Mouse (Mus musculus): ENCODE measurements around the gene Slc4a7. TPM values are rescaled to one million over a fixed set of nuclear protein-coding genes. Genes with fewer than 3 reads are reported as not detected.

The Slc4a7 gene
- 1 to 10 TPM; 9.2 to 9.4 TPM for total RNA-seq (2021)
- long read RNA-seq, experiment 1, result 0 reads
- long read RNA-seq, experiment 2, partial matches to known transcripts, result 0 of 2 reads
- long read RNA-seq, experiment 2, other reads (novel, unspliced or antisense), result 2 of 2 reads

- intact Hi-C loops (cut with DNase I), result no loop called here
- no peak for DNase-seq
Observed at GRCm38 (mm10) chr14:14701710-14702329, at the start of gene Slc4a7. Gene Slc4a7 (plus strand): TSS chr14:14702279.

DNA sequence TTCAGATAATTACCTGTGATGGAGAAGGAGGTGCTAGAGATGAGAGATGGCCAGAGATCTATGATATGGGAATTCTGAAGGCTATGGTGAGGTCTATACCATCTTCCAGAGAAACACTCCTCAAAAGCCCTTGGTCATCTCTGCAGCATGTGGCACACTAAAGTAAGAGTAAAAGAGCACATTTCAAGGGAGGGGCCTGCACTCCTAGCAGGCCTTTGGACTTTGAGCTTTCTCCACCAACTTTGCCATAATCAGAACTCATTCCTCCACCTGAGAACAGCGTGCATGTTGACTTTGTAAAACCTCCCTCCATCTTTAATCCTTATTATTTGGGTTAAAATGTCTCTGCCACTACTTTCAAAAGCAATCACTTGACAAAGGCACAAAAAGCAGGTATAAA lies 31.5 kb upstream of the Slc4a7 start:
- intact Hi-C loops (cut with DNase I), result no loop called here

DNA sequence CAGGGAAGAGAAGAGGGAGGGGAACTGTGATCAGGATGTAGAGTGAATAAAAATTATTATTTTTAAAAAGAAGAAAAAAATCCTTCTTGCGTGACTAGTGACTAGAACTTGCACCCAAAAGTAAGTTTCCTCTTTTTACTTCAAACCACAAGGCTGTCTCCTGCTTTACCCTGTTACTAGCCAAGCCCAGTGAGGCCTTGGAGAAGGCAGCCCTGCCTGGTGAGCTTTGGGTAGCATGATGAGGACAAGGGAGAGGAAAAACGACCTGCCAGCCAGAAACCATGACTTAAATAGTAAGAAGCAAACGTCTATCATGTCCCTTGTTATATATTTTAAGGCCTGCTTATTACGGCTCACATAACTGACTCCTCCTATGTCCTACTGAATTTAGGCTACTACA lies 20.5 kb upstream of the Slc4a7 start:
- intact Hi-C loops (cut with DNase I), result no loop called here
- DNase-seq, result no peak

More for the DNA sequence above, 31.5 kb upstream of the Slc4a7 start:
- no peak for DNase-seq

GRCm38 (mm10) chr14:14684771-14685170 lies 17.3 kb upstream of the Slc4a7 start:
- DNase-seq, result no peak
- intact Hi-C loops (cut with DNase I), result no loop called here

- DNase-seq, result no peak
- intact Hi-C loops (cut with DNase I), result no loop called here
Observed at GRCm38 (mm10) chr14:14686101-14686551, 16.0 kb upstream of the Slc4a7 start.

- intact Hi-C loops (cut with DNase I), result no loop called here
- DNase-seq, result no peak
Observed at GRCm38 (mm10) chr14:14687258-14687890, 14.7 kb upstream of the Slc4a7 start.

- intact Hi-C loops (cut with DNase I), result no loop called here
- DNase-seq, result peak; percentile 79 to 89
Observed at GRCm38 (mm10) chr14:14702399-14703345, 593 bp downstream of the Slc4a7 start.

- peak in 1 of 2 experiments; percentile 22 for DNase-seq
- intact Hi-C loops (cut with DNase I), result no loop called here
Observed at GRCm38 (mm10) chr14:14703346-14703871, 1.3 kb downstream of the Slc4a7 start.

GRCm38 (mm10) chr14:14704651-14705050 lies 2.6 kb downstream of the Slc4a7 start:
- intact Hi-C loops (cut with DNase I), result no loop called here
- no peak for DNase-seq

DNA sequence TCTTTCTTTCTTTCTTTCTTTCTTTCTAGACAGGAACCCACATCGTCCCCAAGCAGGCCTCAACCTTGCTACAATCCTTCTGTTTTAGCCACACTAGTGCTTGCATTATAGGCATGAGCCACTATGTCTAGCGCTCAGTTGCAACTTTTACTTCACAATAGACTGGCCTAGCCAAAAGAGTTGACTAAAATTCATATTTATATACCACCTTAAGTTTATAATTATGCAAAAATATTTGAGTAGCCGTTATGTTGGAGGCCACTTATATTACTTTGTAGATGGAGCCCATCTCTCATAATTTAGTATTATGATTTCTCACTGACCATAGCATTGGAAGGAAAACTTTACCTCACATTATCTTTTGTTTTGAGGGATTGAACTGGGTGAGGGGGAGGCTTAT lies 3.0 kb downstream of the Slc4a7 start:
- no peak for DNase-seq
- intact Hi-C loops (cut with DNase I), result no loop called here

GRCm38 (mm10) chr14:14706381-14706780 lies 4.3 kb downstream of the Slc4a7 start:
- no peak for DNase-seq
- intact Hi-C loops (cut with DNase I), result no loop called here

DNA sequence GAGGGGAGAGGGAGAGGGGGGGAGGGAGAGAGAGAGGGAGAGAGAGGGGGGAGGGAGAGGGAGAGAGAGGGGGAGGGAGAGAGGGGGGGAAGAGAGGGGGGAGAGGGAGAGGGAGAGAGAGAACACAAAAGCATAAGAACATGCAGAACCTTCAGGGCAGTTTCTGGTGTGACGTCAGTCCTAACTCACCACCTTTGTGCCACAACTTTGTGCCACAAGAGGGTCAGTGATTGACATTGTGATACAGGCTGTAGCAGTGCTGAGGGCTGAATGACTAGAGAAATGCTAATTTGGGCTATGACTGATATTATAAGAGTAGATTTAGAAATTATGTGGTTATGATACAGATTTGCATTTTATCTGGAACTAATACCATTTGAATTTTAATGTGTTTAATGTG lies 5.0 kb downstream of the Slc4a7 start:
- DNase-seq, result no peak
- intact Hi-C loops (cut with DNase I), result no loop called here

- no peak for DNase-seq
- intact Hi-C loops (cut with DNase I), result no loop called here
Observed at GRCm38 (mm10) chr14:14709021-14709420, 6.9 kb downstream of the Slc4a7 start.

DNA sequence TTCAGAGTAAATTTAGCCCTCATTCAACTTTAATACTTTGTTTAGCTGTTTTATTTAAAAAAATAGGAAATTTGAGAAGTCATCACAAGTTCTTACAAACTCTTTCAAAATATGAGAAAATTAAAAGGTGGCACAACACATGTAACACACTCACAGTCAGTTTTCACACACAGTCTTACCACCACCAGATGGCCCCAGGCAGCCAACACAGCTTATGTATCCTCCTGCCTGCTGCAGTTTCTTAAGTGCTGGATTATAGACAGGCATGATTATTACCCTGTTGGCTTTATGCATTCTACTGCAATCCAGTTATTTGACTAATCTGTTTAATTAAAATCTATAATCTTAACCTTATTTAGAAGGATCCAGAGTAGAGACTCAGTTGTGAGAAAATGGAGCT lies 12.1 kb downstream of the Slc4a7 start:
- intact Hi-C loops (cut with DNase I), result no loop called here
- DNase-seq, result no peak

DNA sequence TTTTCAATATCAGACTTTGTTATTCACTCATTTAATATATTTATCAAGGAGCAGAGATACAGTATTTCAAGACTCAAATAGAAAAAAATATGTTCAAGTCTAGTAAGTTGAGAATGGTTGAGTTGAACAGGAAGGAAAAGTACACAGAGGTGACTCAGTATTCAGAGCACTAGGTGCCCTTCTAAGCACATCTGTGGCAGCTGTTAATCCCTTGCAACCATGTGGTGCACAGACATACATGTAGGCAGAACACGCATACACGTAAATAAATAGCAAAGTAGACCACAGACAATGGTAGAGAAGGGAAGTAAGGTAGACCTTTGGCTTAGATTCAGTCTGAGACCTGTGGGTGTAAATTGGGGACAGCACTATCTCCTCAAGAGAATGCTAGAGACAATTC lies 13.7 kb downstream of the Slc4a7 start:
- intact Hi-C loops (cut with DNase I), result no loop called here
- DNase-seq, result no peak

DNA sequence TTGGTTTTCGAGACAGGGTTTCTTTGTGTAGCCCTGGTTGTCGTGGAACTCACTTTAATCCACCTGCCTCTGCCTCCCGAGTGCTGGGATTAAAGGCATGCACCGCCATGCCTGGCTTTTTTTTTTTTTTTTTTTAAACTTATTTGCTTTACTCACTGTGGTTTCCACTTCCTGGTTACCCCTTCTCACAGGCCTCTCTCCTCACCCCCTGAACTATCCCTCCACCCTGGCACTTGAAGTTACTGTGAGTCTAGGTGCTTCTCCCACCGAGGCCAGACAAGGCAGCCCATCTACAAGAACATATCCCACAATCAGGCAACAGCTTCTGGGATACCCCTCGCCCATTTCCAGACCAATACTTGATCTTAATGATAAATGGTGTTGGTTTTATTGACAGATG lies 14.8 kb downstream of the Slc4a7 start:
- no peak for DNase-seq
- intact Hi-C loops (cut with DNase I), result no loop called here

GRCm38 (mm10) chr14:14718556-14718955 lies 16.5 kb downstream of the Slc4a7 start:
- DNase-seq, result no peak
- intact Hi-C loops (cut with DNase I), result no loop called here

DNA sequence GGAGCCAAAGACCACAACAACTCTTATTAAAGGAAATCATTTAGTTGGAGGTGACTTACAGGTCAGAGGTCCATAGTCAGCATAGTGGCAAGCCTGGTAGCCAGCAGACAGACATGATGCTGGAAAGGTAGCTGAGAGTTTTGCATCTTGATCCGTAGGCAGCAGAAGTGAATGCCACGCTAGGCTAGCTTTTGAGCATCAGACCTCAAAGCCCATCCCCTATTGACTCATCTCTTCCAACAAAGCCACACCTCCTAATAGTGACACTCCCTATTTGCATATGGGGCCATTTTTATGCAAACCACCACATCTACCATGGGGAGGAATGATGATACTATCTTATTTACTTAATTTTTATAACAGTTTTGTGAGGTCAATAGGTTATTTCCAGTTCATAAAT lies 79.1 kb downstream of the Slc4a7 start:
- intact Hi-C loops (cut with DNase I), result no loop called here
- no peak for DNase-seq

GRCm38 (mm10) chr14:14784223-14784622 lies 82.1 kb downstream of the Slc4a7 start:
- intact Hi-C loops (cut with DNase I), result no loop called here
- DNase-seq, result no peak

- no peak for DNase-seq
- intact Hi-C loops (cut with DNase I), result no loop called here
Observed at GRCm38 (mm10) chr14:14786979-14787378, 84.9 kb downstream of the Slc4a7 start.

All from gastrocnemius, postnatal 36 days (tissue).